ENCODE assay signal across 25 mouse cellular contexts in the genomic region with DNA sequence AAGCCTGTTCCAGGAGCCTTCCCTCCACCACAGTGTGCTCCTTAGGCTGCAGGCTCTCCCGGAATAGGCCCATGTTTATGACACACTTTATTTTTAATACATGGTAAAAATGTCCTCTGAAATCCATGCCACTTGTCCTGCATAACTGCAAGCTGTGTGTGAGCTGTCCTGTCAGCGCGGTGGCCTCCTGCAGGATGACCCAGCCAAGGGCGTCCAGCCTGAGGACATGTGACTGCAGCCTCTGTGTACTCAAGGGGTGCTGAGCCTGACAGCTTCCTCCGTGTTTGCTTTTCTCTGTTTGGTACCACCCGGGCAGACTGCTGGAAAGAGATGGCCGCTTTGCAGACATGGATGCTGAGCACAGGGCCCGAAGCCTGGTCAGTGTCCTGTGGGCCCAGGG. TPM values are rescaled to one million over a fixed set of nuclear protein-coding genes. Genes with fewer than 3 reads are reported as not detected.
DNase-seq lines count a peak whose midpoint lies in the region; ATAC-seq and TF ChIP-seq lines count a peak whose summit lies in the region.
"Had no signal": no experiment of that assay in that cellular context is flagged by ENCODE, and none has a peak within 500 bp of the region (broad histone marks: within the 10 kb centered on the region; RNA-seq: fewer than 3 reads in every experiment).

No protein-coding gene starts in this region.

- intact Hi-C loops in heart, adult 2 months (cut with DNase I) = no loop called here

- no peaks in the 10 kb centered on the region for H3K27me3 ChIP-seq in heart, adult 2 months (ENCODE audit: control insufficient read depth, insufficient read depth, low read length)
- H3K27me3 ChIP-seq in heart, embryonic 10.5 days (ENCODE audit: insufficient read depth, poor library complexity, severe bottlenecking) = peaks cover 24% of the 10 kb centered on the region
- H3K27me3 ChIP-seq in heart, postnatal 0 days (ENCODE audit: control insufficient read depth, insufficient read depth, low read length) = no peaks in the 10 kb centered on the region
- no peaks in the 10 kb centered on the region for H3K27me3 ChIP-seq in liver, embryonic 13.5 days
- H3K27me3 ChIP-seq in neural tube, embryonic 15.5 days (replicated peaks) = peaks cover 7% of the 10 kb centered on the region; the same call in 1 of the 2 replicates
- H3K27me3 ChIP-seq in forebrain, embryonic 14.5 days (replicated peaks; ENCODE audit: control insufficient read depth, insufficient read depth, low read length) = 0 out of 2 replicates have a peak, but pooled peaks cover 6% of the 10 kb centered on the region
- H3K27me3 ChIP-seq in forebrain, embryonic 11.5 days (ENCODE audit: control insufficient read depth, insufficient read depth, low read length) = peaks cover 6% of the 10 kb centered on the region; the same call in 1 of the 2 replicates
- H3K27me3 ChIP-seq: hindbrain, embryonic 15.5 days had no signal

- H3K9me3 ChIP-seq in heart, embryonic 10.5 days = no peaks in the 10 kb centered on the region
- no peaks in the 10 kb centered on the region for H3K9me3 ChIP-seq in heart, postnatal 0 days (replicated peaks; ENCODE audit: control insufficient read depth, low read length)
- no peaks in the 10 kb centered on the region for H3K9me3 ChIP-seq in liver, embryonic 13.5 days (replicated peaks)
- no peaks in the 10 kb centered on the region for H3K9me3 ChIP-seq in neural tube, embryonic 15.5 days (replicated peaks)
- no peaks in the 10 kb centered on the region for H3K9me3 ChIP-seq in forebrain, embryonic 14.5 days (replicated peaks; ENCODE audit: control insufficient read depth, low read length)
- H3K9me3 ChIP-seq in forebrain, embryonic 11.5 days (ENCODE audit: control insufficient read depth, low read length) = no peaks in the 10 kb centered on the region
- H3K9me3 ChIP-seq: hindbrain, embryonic 15.5 days had no signal

- WGBS in heart, adult 2 months = 48% methylated on average over 8 of the region's 8 CpGs
- 46% methylated on average over 8 of the region's 8 CpGs for WGBS in heart, embryonic 10.5 days
- 22% methylated on average over 8 of the region's 8 CpGs for WGBS in heart, postnatal 0 days
- WGBS in liver, embryonic 13.5 days (ENCODE audit: insufficient replicate concordance) = 59% methylated on average over 8 of the region's 8 CpGs
- WGBS in neural tube, embryonic 15.5 days = 70% methylated on average over 8 of the region's 8 CpGs
- 70% methylated on average over 8 of the region's 8 CpGs for WGBS in forebrain, embryonic 14.5 days
- WGBS in forebrain, embryonic 11.5 days = 66% methylated on average over 8 of the region's 8 CpGs

- no peak for TF ChIP-seq POLR2A in heart, adult 2 months (IDR thresholded peaks at IDR 0.05; ENCODE audit: insufficient read depth, low read depth, low read length)

- DNase-seq in heart, adult 2 months = peak; percentile 31 to 51
- peak; percentile 87 for DNase-seq in heart, embryonic 10.5 days (ENCODE audit: low spot score)
- DNase-seq in heart, postnatal 0 days (ENCODE audit: low spot score) = peak; percentile 93
- DNase-seq in liver, embryonic 13.5 days = no peak
- DNase-seq in forebrain, embryonic 14.5 days (ENCODE audit: low spot score) = no peak
- DNase-seq in forebrain, embryonic 11.5 days (ENCODE audit: low spot score) = no peak
- DNase-seq: cerebellum, adult 18-20 months; cerebellum, postnatal 25 days; embryo, embryonic 11 days; gastrocnemius, adult 2 months; kidney, adult 2 months; kidney, postnatal 10 days; layer of hippocampus, postnatal 36 days; retina, postnatal 1 day; thymus, adult 18-20 months; thymus, postnatal 4 days had no signal

- H3K36me3 ChIP-seq in heart, adult 2 months (ENCODE audit: control insufficient read depth, insufficient read depth, low read length) = no peaks in the 10 kb centered on the region
- H3K36me3 ChIP-seq in heart, embryonic 10.5 days = no peaks in the 10 kb centered on the region
- H3K36me3 ChIP-seq in heart, postnatal 0 days (replicated peaks; ENCODE audit: control insufficient read depth, insufficient read depth, low read length) = no peaks in the 10 kb centered on the region
- H3K36me3 ChIP-seq in liver, embryonic 13.5 days = no peaks in the 10 kb centered on the region
- no peaks in the 10 kb centered on the region for H3K36me3 ChIP-seq in neural tube, embryonic 15.5 days
- H3K36me3 ChIP-seq in forebrain, embryonic 14.5 days (ENCODE audit: control insufficient read depth, insufficient read depth, low read length) = no peaks in the 10 kb centered on the region
- H3K36me3 ChIP-seq in forebrain, embryonic 11.5 days (ENCODE audit: control insufficient read depth, insufficient read depth, low read length) = no peaks in the 10 kb centered on the region
- H3K36me3 ChIP-seq: hindbrain, embryonic 15.5 days had no signal

- H3K4me2 ChIP-seq in heart, postnatal 0 days (ENCODE audit: low read depth, low read length) = 0 out of 2 replicates have a peak overlapping the region, but pooled peaks have one; percentile 6
- H3K4me2 ChIP-seq in liver, embryonic 13.5 days = no peak overlapping the region
- no peak overlapping the region for H3K4me2 ChIP-seq in neural tube, embryonic 15.5 days
- H3K4me2 ChIP-seq in forebrain, embryonic 14.5 days (ENCODE audit: low read length) = no peak overlapping the region
- H3K4me2 ChIP-seq in forebrain, embryonic 11.5 days (ENCODE audit: low read depth, low read length, severe bottlenecking) = no peak overlapping the region
- H3K4me2 ChIP-seq: hindbrain, embryonic 15.5 days; midbrain, embryonic 11.5 days had no signal

- H3K9ac ChIP-seq in heart, adult 2 months (ENCODE audit: low read depth, low read length) = no peak overlapping the region
- H3K9ac ChIP-seq in heart, postnatal 0 days (replicated peaks; ENCODE audit: low read depth, low read length) = no peak overlapping the region
- no peak overlapping the region for H3K9ac ChIP-seq in liver, embryonic 13.5 days
- no peak overlapping the region for H3K9ac ChIP-seq in neural tube, embryonic 15.5 days (replicated peaks)
- no peak overlapping the region for H3K9ac ChIP-seq in forebrain, embryonic 14.5 days (ENCODE audit: low read length)
- H3K9ac ChIP-seq in forebrain, embryonic 11.5 days (ENCODE audit: low read length) = no peak overlapping the region
- H3K9ac ChIP-seq: hindbrain, embryonic 15.5 days had no signal

- peak overlapping the region; percentile 33; the same call in 1 of the 2 replicates for H3K27ac ChIP-seq in heart, adult 2 months
- peak overlapping the region; percentile 77 for H3K27ac ChIP-seq in heart, embryonic 10.5 days
- H3K27ac ChIP-seq in heart, postnatal 0 days (ENCODE audit: low read depth) = peak overlapping the region; percentile 88
- H3K27ac ChIP-seq in liver, embryonic 13.5 days = no peak overlapping the region
- H3K27ac ChIP-seq in neural tube, embryonic 15.5 days (replicated peaks) = no peak overlapping the region
- no peak overlapping the region for H3K27ac ChIP-seq in forebrain, embryonic 14.5 days (ENCODE audit: low read depth, low read length)
- H3K27ac ChIP-seq in forebrain, embryonic 11.5 days (ENCODE audit: low read depth, low read length) = no peak overlapping the region
- H3K27ac ChIP-seq: gastrocnemius, adult 2 months; hindbrain, embryonic 15.5 days; layer of hippocampus, adult 2 months had no signal

- H3K4me3 ChIP-seq in heart, adult 2 months = no peak overlapping the region
- no peak overlapping the region for H3K4me3 ChIP-seq in heart, embryonic 10.5 days
- H3K4me3 ChIP-seq in heart, postnatal 0 days (ENCODE audit: low read depth, low read length) = no peak overlapping the region
- no peak overlapping the region for H3K4me3 ChIP-seq in liver, embryonic 13.5 days (replicated peaks)
- H3K4me3 ChIP-seq in neural tube, embryonic 15.5 days (replicated peaks) = no peak overlapping the region
- H3K4me3 ChIP-seq in forebrain, embryonic 14.5 days (ENCODE audit: low read depth, low read length) = no peak overlapping the region
- no peak overlapping the region for H3K4me3 ChIP-seq in forebrain, embryonic 11.5 days (ENCODE audit: low read depth, low read length)
- H3K4me3 ChIP-seq: gastrocnemius, adult 2 months; hindbrain, embryonic 15.5 days; layer of hippocampus, adult 2 months had no signal

- TF ChIP-seq CTCF in heart, adult 2 months (IDR thresholded peaks at IDR 0.05) = no peak
- no peak; the same call in 1 of the 2 replicates for TF ChIP-seq CTCF in heart, postnatal 0 days (IDR thresholded peaks at IDR 0.05; ENCODE audit: low read depth)

- peak; percentile 99 for ATAC-seq in heart, postnatal 0 days (ENCODE audit: insufficient read depth, low read depth)
- ATAC-seq in liver, embryonic 13.5 days (ENCODE audit: low read depth) = peak; percentile 63
- ATAC-seq in neural tube, embryonic 15.5 days (ENCODE audit: low FRiP score) = no peak
- no peak for ATAC-seq in forebrain, embryonic 14.5 days
- no peak for ATAC-seq in forebrain, embryonic 11.5 days (replicated peaks; ENCODE audit: low FRiP score)

- no peaks in the 10 kb centered on the region for H3K4me1 ChIP-seq in heart, adult 2 months (ENCODE audit: control insufficient read depth, insufficient read depth, low read length)
- H3K4me1 ChIP-seq in heart, embryonic 10.5 days = peaks cover 35% of the 10 kb centered on the region
- H3K4me1 ChIP-seq in heart, postnatal 0 days (ENCODE audit: control insufficient read depth, insufficient read depth) = peaks cover 11% of the 10 kb centered on the region
- H3K4me1 ChIP-seq in liver, embryonic 13.5 days (replicated peaks) = peaks cover 10% of the 10 kb centered on the region
- H3K4me1 ChIP-seq in neural tube, embryonic 15.5 days = peaks cover 15% of the 10 kb centered on the region; the same call in 1 of the 2 replicates
- peaks cover 12% of the 10 kb centered on the region for H3K4me1 ChIP-seq in forebrain, embryonic 14.5 days (ENCODE audit: control insufficient read depth, insufficient read depth, low read length)
- H3K4me1 ChIP-seq in forebrain, embryonic 11.5 days (replicated peaks; ENCODE audit: control insufficient read depth, insufficient read depth, low read length) = peaks cover 10% of the 10 kb centered on the region
- H3K4me1 ChIP-seq: hindbrain, embryonic 15.5 days had no signal

- TF ChIP-seq EP300 in heart, adult 2 months (IDR thresholded peaks at IDR 0.05; ENCODE audit: insufficient read depth, low read depth, low read length) = peak; percentile 89
- peak; percentile 94 for TF ChIP-seq EP300 in heart, postnatal 0 days (IDR thresholded peaks at IDR 0.05; ENCODE audit: low read depth)

- no peaks in the 10 kb centered on the region for H3K79me2 ChIP-seq in heart, adult 2 months (replicated peaks; ENCODE audit: control insufficient read depth, insufficient read depth, low read length)

RNA-seq across cellular contexts. Expression of gene T, which starts 17.4 kb away (rescaled TPM):
- not detected for total RNA-seq in heart, adult 2 months (2021)
- polyA plus RNA-seq in heart, adult 2 months (2012; rRNA removed) = not detected in 2 replicates
- polyA plus RNA-seq in heart, embryonic 10.5 days (2016; fragmentation: Nextera tagmentation; extraction: Ambion mirVana) = 0.29 TPM in 1 of 2 replicates, not detected in the other
- total RNA-seq in heart, postnatal 0 days (2014; rRNA removed; ENCODE audit: low replicate concordance) = not detected in 2 replicates
- polyA plus RNA-seq in heart, postnatal 0 days (2015; fragmentation: Nextera tagmentation; extraction: Ambion mirVana) = 0.12 and 0.15 TPM in 2 replicates
- not detected in 2 replicates for polyA plus RNA-seq in liver, embryonic 13.5 days (2015; fragmentation: Nextera tagmentation; extraction: Ambion mirVana)
- 0.31 and 0.35 TPM in 2 replicates for polyA plus RNA-seq in neural tube, embryonic 15.5 days (2015; fragmentation: Nextera tagmentation; extraction: Ambion mirVana)
- 0.67 and 0.83 TPM in 2 replicates for polyA plus RNA-seq in forebrain, embryonic 14.5 days (2014; fragmentation: Nextera tagmentation; extraction: Ambion mirVana)
- polyA plus RNA-seq in forebrain, embryonic 11.5 days (2014; fragmentation: Nextera tagmentation; extraction: Ambion mirVana) = 0.36 and 0.67 TPM in 2 replicates
- total RNA-seq: adrenal gland, adult 18-20 months; adrenal gland, postnatal 4 days; gastrocnemius, adult 2 months; layer of hippocampus, adult 2 months; layer of hippocampus, postnatal 36 days; left cerebral cortex, postnatal 25 days; liver, adult 2 months had no signal
- polyA plus RNA-seq: gonadal fat pad, adult 2 months; kidney, adult 2 months; liver, adult 2 months had no signal

Comparison
In these comparisons a context has a peak if more than half of its experiments do, and no peak if none do; other contexts are left out.
1. DNase-seq: peak in heart, adult 2 months (2 of 2), heart, embryonic 10.5 days (single experiment) and heart, postnatal 0 days (single experiment); none in liver, embryonic 13.5 days (single experiment), forebrain, embryonic 14.5 days (single experiment) and forebrain, embryonic 11.5 days (single experiment).
2. H3K27ac ChIP-seq: peak in heart, adult 2 months (single experiment), heart, embryonic 10.5 days (single experiment) and heart, postnatal 0 days (single experiment); none in liver, embryonic 13.5 days (single experiment), neural tube, embryonic 15.5 days (single experiment), forebrain, embryonic 14.5 days (single experiment) and forebrain, embryonic 11.5 days (single experiment).
3. ATAC-seq: peak in heart, postnatal 0 days (single experiment) and liver, embryonic 13.5 days (single experiment); none in neural tube, embryonic 15.5 days (single experiment), forebrain, embryonic 14.5 days (single experiment) and forebrain, embryonic 11.5 days (single experiment).